Mouse (Mus musculus) neural tube, embryonic 13.5 days (tissue): Measurements from ENCODE around the gene Unc5a. TPM values are rescaled to one million over a fixed set of nuclear protein-coding genes. Genes with fewer than 3 reads are reported as not detected.

Experiments used
- ATAC-seq: fragments of 200-750 bp; cut with Nextera tagmentation; 2 replicates; pipeline ENCODE4 v1.8.0; 2017; ENCODE audit warnings: low read depth, mild to moderate bottlenecking, moderate TSS enrichment, moderate library complexity
- H3K27ac ChIP-seq: fragments of 300-500 bp; sonication (generic); replicated peaks from 2 replicates; pipeline ENCODE4 v1.5.1; 2015; ENCODE audit warnings: moderate library complexity, mild to moderate bottlenecking, inconsistent platforms
- H3K27me3 ChIP-seq: fragments of 300-500 bp; sonication (generic); 2 replicates; pipeline ENCODE4 v1.6.1; 2015; ENCODE audit warnings: mild to moderate bottlenecking, inconsistent platforms
- H3K36me3 ChIP-seq: fragments of 300-500 bp; sonication (generic); 2 replicates; pipeline ENCODE4 v1.6.1; 2015; ENCODE audit warnings: mild to moderate bottlenecking, inconsistent platforms
- H3K4me1 ChIP-seq: fragments of 300-500 bp; sonication (generic); replicated peaks from 2 replicates; pipeline ENCODE4 v1.6.1; 2015; ENCODE audit warnings: inconsistent platforms
- H3K4me2 ChIP-seq: fragments of 300-500 bp; sonication (generic); 2 replicates; pipeline ENCODE4 v1.6.1; 2015; ENCODE audit warnings: inconsistent platforms, mild to moderate bottlenecking, moderate library complexity
- H3K4me3 ChIP-seq: fragments of 300-500 bp; sonication (generic); 2 replicates; pipeline ENCODE4 v1.5.1; 2015; ENCODE audit warnings: mild to moderate bottlenecking, inconsistent platforms
- H3K9ac ChIP-seq: fragments of 300-500 bp; sonication (generic); 2 replicates; pipeline ENCODE4 v1.6.1; 2015; ENCODE audit warnings: moderate library complexity, mild to moderate bottlenecking, inconsistent platforms
- H3K9me3 ChIP-seq: fragments of 300-500 bp; sonication (generic); 2 replicates; pipeline ENCODE4 v1.6.1; 2016; ENCODE audit warnings: inconsistent platforms
- WGBS: fragments of 180-500 bp; shearing (Covaris S2); methylation state at CpG from one replicate; pipeline ENCODE4 v1.1.7; 2015; 5-methylcytosine and 5-hydroxymethylcytosine counted together
- polyA plus RNA-seq: library from polyadenylated mRNA; unstranded; fragments of >200 nt; fragmentation: Nextera tagmentation; extraction: Ambion mirVana; gene quantifications from 2 replicates; pipeline ENCODE4 v1.2.1, GENCODE M21; 2015

Gene Unc5a
- polyA plus RNA-seq, 1 experiment from 2014 or later: 9.0 TPM

DNA sequence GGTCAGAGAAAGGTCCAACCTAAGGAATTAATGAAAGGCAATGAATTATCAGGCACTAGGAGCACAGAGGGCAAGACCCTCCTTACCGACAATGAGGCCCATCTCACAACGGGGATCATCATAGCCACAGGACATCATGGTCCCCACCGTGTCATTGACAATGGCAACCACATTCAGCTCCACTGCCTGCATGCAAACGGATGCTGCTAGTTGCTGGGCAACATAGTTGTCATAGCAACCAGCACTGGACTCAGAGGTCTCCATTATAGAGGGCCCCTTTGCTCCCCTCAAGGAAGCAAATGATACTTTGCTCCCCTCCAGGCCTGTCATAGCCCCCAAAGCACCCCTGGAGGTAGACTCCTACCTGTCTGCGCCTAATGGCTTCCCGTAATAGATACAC, 59.4 kb downstream of the Unc5a start:
- no peak overlapping the region for H3K4me3 ChIP-seq
- H3K9ac ChIP-seq: no peak overlapping the region
- peaks cover 34% of the 10 kb centered on the region for H3K27me3 ChIP-seq
- H3K4me2 ChIP-seq: no peak overlapping the region
- peaks cover 43% of the 10 kb centered on the region for H3K4me1 ChIP-seq
- no peak overlapping the region for H3K27ac ChIP-seq
- peaks cover 7% of the 10 kb centered on the region; the same call in 1 of the 2 replicates for H3K36me3 ChIP-seq
- WGBS: 23% methylated on average over 6 of the region's 6 CpGs
- H3K9me3 ChIP-seq: no peaks in the 10 kb centered on the region
- peak; percentile 32; the same call in 1 of the 2 replicates for ATAC-seq

DNA sequence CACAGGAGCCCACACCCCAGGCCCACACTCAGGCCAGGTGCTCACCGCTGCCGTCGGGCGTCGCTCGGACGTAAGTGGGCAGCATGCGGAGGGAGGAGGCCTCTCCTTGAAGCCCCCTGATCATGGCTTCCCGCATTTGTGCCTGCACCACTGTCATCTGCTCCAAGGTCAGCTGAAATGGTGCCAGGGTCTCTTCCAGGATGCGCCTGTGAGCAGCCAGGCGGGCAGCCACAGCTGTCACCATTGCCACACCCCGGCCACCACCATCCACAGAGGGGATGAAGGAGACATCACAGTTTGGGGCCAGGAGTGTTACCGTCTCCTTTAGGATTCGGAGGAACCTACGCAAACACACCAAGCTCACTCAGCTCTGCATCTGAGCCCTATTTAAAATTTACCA, 61.9 kb downstream of the Unc5a start:
- H3K4me1 ChIP-seq: peaks cover 33% of the 10 kb centered on the region
- 88% methylated on average over 15 of the region's 15 CpGs for WGBS
- H3K9me3 ChIP-seq: no peaks in the 10 kb centered on the region
- H3K27me3 ChIP-seq: peaks cover 29% of the 10 kb centered on the region
- H3K4me3 ChIP-seq: no peak overlapping the region
- no peak overlapping the region for H3K9ac ChIP-seq
- ATAC-seq: no peak
- H3K36me3 ChIP-seq: no peaks in the 10 kb centered on the region
- H3K27ac ChIP-seq: no peak overlapping the region
- H3K4me2 ChIP-seq: no peak overlapping the region

DNA sequence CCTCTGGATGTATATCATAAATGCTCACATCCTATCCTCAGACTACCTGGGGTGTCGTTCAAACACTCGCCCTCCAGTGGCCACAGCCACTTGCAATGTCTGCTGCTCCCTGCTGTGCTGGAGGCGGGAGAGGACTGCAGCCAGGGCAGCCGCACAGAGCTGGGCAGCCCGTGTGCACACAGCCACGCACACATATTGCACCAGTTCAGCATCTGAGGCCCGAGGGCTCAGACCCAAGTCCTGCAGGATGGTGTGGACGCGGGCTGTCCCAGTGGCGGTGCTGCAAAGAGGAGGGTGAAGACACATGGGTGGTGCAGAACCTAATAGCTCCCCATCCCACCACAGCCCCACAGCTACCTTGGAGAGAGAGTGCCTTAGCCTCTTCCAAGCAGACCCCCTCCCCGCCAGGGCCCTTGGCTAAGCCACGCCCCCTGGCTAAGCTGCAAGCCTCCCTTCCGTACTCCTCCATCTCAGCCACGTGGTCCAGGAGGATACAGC, 62.8 kb downstream of the Unc5a start:
- peaks cover 29% of the 10 kb centered on the region for H3K27me3 ChIP-seq
- H3K4me2 ChIP-seq: peak overlapping the region; percentile 14; the same call in 1 of the 2 replicates
- peak; percentile 44; the same call in 1 of the 2 replicates for ATAC-seq
- no peak overlapping the region for H3K27ac ChIP-seq
- no peaks in the 10 kb centered on the region for H3K36me3 ChIP-seq
- no peak overlapping the region for H3K4me3 ChIP-seq
- H3K4me1 ChIP-seq: peaks cover 30% of the 10 kb centered on the region
- 2% methylated on average over 14 of the region's 14 CpGs for WGBS
- H3K9me3 ChIP-seq: no peaks in the 10 kb centered on the region
- H3K9ac ChIP-seq: no peak overlapping the region

DNA sequence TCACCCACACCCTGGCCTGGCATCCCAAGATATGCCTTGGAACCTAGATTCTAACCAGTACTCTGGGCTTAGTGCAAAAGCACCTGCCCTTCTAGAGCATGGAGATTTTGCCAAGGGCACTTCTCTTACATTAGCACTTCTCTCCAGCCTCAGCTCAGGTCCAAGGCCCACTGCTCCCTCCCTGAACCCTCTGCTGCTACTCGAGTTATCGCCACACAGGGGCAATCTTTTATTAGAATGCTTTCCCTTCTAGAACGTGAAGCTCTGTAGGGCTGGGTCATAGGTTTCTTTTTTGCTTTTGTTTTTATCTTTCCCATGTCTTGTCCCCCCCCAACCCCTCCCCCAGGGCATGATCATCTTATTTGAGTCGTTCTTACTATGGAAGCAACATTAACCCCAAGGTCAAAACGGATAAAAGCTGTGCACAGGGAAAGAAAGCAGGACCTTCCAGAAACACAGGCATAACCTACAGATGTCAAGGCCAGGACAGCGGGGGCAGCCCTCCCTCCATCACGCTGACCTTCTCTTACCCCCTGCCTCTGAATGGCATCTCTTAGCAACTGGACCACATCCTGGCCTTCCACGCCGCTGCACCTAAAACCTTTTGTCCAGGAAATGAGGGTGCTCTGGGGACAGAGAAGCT, 64.6 kb downstream of the Unc5a start:
- Histone ChIP-seq H3K4me3 (no peak overlapping the region), H3K27me3 (peaks cover 29% of the 10 kb centered on the region), H3K4me1 (peaks cover 24% of the 10 kb centered on the region), H3K27ac (no peak overlapping the region), H3K36me3 (no peaks in the 10 kb centered on the region), H3K4me2 (no peak overlapping the region), H3K9ac (no peak overlapping the region), H3K9me3 (no peaks in the 10 kb centered on the region)
- WGBS: 9% methylated on average over 9 of the region's 9 CpGs
- no peak for ATAC-seq

DNA sequence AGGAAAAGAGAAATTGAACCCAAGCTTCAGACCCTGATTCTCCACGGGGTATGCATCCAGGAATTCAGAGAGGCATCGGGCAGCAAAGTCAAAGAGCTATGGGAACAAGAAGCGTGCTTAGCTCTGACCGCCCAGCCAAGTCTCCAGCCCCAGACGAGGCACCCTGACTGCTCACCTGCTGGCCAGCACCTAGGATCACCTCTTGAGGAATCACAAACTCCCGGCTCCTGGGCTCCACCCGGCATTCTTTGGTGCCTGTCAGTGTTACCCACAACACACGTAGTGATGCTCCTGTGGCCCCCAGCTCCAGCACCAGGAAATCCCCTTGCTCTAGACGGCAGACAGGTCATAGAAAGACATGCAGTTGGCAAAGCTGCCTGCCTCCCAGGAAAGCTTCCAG, 65.2 kb downstream of the Unc5a start:
- Histone ChIP-seq H3K27ac (no peak overlapping the region), H3K4me3 (no peak overlapping the region), H3K27me3 (peaks cover 29% of the 10 kb centered on the region), H3K36me3 (no peaks in the 10 kb centered on the region), H3K9ac (no peak overlapping the region), H3K9me3 (no peaks in the 10 kb centered on the region), H3K4me1 (peaks cover 21% of the 10 kb centered on the region), H3K4me2 (no peak overlapping the region)
- no peak for ATAC-seq
- 30% methylated on average over 9 of the region's 9 CpGs for WGBS

DNA sequence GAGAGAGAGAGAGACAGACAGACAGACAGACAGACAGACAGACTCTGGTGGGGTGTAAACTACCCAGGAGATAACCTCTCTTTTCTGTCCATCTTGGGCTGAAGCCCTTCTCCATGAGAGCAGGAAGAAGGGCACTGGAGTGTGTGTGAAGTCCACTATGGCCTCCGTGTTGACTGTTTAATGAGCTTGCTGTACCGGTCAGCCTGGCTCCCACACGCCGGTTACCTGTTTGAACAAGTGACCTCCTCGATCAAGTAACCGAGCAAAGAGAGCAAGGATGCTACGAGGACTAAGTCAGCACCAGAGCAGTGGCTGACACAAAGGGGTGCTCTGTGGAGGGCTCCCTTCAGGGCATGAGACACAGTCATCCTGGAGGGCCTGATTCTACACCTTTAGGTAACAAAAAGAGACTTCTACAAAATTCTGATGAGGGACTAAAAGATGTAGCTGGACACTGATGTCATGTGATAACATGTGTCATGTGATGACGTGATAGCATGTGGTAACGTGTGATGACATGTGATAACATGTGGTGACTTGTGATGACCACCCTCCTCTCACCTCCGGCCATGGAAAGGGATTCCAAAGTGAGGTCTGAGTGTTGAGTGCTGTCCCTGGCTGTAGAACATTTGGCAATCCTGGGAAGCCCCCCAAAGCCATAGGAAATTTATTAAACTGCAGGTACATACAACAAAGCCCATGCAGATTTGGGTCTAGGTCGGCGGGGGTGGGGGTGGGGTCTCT, 68.1 kb downstream of the Unc5a start:
- ATAC-seq: no peak
- 88% methylated on average over 12 of the region's 12 CpGs for WGBS
- Histone ChIP-seq H3K4me3 (no peak overlapping the region), H3K4me1 (peaks cover 13% of the 10 kb centered on the region), H3K4me2 (no peak overlapping the region), H3K36me3 (no peaks in the 10 kb centered on the region), H3K27me3 (peaks cover 18% of the 10 kb centered on the region), H3K9me3 (no peaks in the 10 kb centered on the region), H3K27ac (no peak overlapping the region), H3K9ac (no peak overlapping the region)

DNA sequence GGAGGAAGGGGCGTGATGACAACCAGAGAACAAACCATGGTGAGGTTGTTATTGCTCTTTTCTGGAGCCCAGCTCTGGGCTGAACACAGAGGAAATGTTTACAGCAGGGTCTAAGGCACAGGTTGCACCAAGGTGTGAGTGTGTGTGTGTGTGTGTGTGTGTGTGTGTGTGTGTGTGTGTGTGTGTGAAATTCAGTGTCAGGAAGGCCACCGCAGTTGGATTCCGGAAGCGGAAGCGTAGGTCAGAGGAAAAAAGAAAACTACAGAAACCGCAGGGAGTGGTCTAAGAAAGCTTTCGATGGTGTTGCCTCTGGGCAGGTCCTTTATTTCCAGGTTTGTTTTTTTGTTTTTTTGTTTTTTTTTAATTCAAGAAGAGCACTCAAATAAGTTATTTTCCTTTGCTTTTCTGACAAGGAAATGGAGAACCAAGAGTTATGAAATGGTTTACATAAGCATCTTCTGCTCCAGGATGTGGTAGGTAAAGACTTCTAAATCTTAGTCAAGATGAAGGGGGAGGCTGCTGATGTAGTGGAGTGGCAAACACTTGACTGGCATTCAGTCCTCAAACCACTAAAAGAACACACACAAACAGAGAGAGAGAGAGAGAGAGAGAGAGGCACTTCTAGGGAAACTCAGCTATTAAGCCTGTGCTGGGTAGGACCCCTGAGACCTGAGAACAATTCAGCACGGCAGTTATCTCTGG, 68.8 kb downstream of the Unc5a start:
- H3K4me1 ChIP-seq: peaks cover 12% of the 10 kb centered on the region

DNA sequence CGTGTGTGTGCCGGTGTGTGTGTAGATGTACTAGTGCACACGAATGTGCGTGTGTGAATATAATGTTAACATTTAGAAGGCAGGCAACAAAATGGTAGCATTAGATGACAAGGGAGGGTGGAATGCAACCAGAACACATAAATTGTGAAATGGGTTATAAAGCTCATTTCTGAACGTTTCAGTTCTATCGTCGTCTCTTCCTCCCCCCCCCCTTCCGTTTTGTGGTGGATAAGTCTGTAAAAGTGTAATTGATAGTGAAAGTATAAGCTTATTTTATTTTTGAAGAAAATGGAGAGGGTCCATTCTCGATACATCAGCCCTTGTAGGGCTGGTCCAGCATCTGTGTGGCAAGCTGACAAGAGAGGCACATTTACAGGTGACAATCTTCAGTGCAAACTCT, 69.5 kb downstream of the Unc5a start:
- Histone ChIP-seq H3K4me2 (no peak overlapping the region), H3K36me3 (no peaks in the 10 kb centered on the region), H3K9ac (no peak overlapping the region), H3K4me3 (no peak overlapping the region), H3K4me1 (peaks cover 12% of the 10 kb centered on the region), H3K9me3 (no peaks in the 10 kb centered on the region), H3K27ac (no peak overlapping the region), H3K27me3 (peaks cover 7% of the 10 kb centered on the region; the same call in 1 of the 2 replicates)
- ATAC-seq: no peak
- 80% methylated on average over 9 of the region's 9 CpGs for WGBS

More for the DNA sequence above, 68.8 kb downstream of the Unc5a start:
- Histone ChIP-seq H3K4me2 (no peak overlapping the region), H3K9ac (no peak overlapping the region), H3K36me3 (no peaks in the 10 kb centered on the region), H3K27me3 (peaks cover 13% of the 10 kb centered on the region), H3K27ac (no peak overlapping the region), H3K4me3 (no peak overlapping the region), H3K9me3 (no peaks in the 10 kb centered on the region)
- 72% methylated on average over 8 of the region's 8 CpGs for WGBS
- no peak for ATAC-seq

DNA sequence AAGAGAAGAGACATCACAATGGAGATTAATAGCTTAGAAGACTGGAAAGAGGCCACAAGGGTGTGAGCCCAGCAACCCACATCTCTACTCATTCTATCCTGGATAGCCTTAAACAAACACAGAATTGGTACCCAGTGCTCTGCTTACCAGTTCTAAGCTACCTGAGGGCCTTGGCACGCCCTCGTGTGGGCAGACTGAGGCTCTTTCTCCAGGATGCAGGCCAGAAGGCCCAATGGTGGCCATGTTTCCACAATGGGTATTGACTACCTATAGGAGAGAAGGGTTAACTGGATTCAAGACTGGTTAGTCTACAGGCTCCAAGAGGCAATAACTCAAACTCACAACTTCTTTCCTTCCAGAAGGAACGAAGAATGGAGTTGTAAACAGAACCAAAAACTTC, 70.0 kb downstream of the Unc5a start:
- no peak for ATAC-seq
- H3K27me3 ChIP-seq: peaks cover 7% of the 10 kb centered on the region; the same call in 1 of the 2 replicates
- H3K4me3 ChIP-seq: no peak overlapping the region
- 71% methylated on average over 3 of the region's 3 CpGs for WGBS
- no peak overlapping the region for H3K27ac ChIP-seq
- H3K4me2 ChIP-seq: no peak overlapping the region
- no peaks in the 10 kb centered on the region for H3K9me3 ChIP-seq
- peaks cover 7% of the 10 kb centered on the region for H3K4me1 ChIP-seq
- H3K9ac ChIP-seq: no peak overlapping the region
- no peaks in the 10 kb centered on the region for H3K36me3 ChIP-seq

DNA sequence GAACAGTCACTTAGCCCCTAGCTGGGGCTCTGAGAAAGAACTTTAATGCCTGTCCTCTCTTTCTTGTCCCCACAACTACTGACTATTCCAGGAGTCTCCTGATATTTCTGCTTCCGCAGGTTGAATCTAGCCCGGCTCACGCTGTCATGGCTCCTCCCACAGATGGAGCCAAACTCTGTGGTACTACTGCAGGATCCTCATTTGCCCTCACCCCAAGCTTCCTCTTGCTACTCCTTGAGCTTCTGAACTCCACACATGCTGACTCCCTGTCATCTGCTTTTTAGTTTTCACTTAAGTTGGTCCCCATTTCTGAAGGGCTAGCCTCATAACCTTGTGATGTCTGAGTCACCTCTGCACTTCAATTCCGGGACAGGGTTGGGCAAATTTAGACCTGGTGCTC, 70.8 kb downstream of the Unc5a start:
- no peak overlapping the region for H3K9ac ChIP-seq
- no peaks in the 10 kb centered on the region for H3K9me3 ChIP-seq
- H3K4me3 ChIP-seq: no peak overlapping the region
- no peak overlapping the region for H3K27ac ChIP-seq
- H3K27me3 ChIP-seq: peaks cover 1% of the 10 kb centered on the region; the same call in 1 of the 2 replicates
- 90% methylated on average over 4 of the region's 4 CpGs for WGBS
- H3K4me1 ChIP-seq: peaks cover 4% of the 10 kb centered on the region; the same call in 1 of the 2 replicates
- no peak overlapping the region for H3K4me2 ChIP-seq
- H3K36me3 ChIP-seq: no peaks in the 10 kb centered on the region
- ATAC-seq: no peak

DNA sequence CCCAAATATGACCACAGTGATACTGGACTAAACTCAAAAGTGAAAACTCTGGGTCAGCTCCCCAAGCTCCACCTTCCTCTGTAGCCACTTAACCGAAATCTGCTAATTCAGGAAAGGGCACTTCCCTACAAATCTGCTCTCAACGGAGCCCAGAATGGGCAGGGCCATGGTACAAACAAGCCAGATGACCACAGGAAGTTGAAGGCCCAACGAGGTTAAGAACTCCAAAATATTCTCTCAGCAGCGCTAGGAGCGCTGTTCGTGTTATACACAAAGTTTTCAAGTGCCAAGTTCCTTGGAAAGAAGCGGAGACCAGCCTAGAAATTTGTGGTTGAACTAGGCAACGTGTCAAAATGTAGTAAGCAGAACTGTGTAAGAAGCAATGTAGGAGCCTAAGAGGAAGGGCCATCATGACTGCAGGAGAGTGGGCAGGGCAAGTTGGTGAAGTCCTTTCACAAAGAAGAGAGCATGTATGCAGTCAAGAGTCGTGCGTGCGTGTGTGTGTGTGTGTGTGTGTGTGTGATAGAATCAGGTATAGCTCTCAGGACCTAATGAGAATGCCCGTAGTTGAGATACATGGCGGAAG, 72.1 kb downstream of the Unc5a start, which contains the start of gene Hk3:
Gene Hk3, minus strand, starts transcription at position 192 of the 586 bp plus-strand sequence.
- ATAC-seq: no peak
- H3K4me2 ChIP-seq: no peak within 1 kb of the TSS

More for the DNA sequence above, 72.1 kb downstream of the Unc5a start, which contains the start of gene Hk3:
- Histone ChIP-seq H3K9ac (no peak within 1 kb of the TSS), H3K36me3 (peaks cover 7% of the 10 kb centered on the region), H3K4me3 (no peak within 1 kb of the TSS), H3K27me3 (no peaks in the 10 kb centered on the region), H3K4me1 (peaks cover 4% of the 10 kb centered on the region; the same call in 1 of the 2 replicates), H3K9me3 (no peaks in the 10 kb centered on the region), H3K27ac (no peak within 1 kb of the TSS)
- WGBS: 92% methylated on average over 13 of the region's 13 CpGs
